Mouse (Mus musculus) kidney, adult 2 months (tissue): Measurements from ENCODE around the gene Dkkl1.

ENCODE experiments used
- CTCF ChIP-seq: fragments of 200-500 bp; conservative IDR thresholded peaks from 2 replicates; pipeline ENCODE4 v1.5.1; 2011; ENCODE audit warnings: low read depth, mild to moderate bottlenecking, control low read depth, low read length, moderate library complexity, mixed read lengths; ENCODE audit not compliant: insufficient read depth, insufficient read length
- POLR2A ChIP-seq: fragments of 200-500 bp; IDR thresholded peaks from one replicate; pipeline ENCODE4 v1.6.1; 2011; ENCODE audit warnings: low read depth, low read length, control low read depth

- TF ChIP-seq CTCF, result no peak
- no peak for TF ChIP-seq POLR2A
Measured at GRCm38 (mm10) chr7:45237747-45238699, 26.1 kb upstream of the Dkkl1 start.
